Mouse (Mus musculus) thymus, adult 2 months (tissue): ENCODE measurements around the gene Kif16b. TPM values are rescaled to one million over a fixed set of nuclear protein-coding genes. Genes with fewer than 3 reads are reported as not detected.

ENCODE experiments used
- DNase-seq: peaks from one replicate; pipeline ENCODE4 v3.0.0; 2021
- H3K27ac ChIP-seq: fragments of 200-500 bp; 2 replicates; pipeline ENCODE4 v1.5.1; 2012; ENCODE audit warnings: low read length, control low read depth; ENCODE audit not compliant: control insufficient read depth, insufficient read depth
- H3K27me3 ChIP-seq: fragments of 200-500 bp; 2 replicates; pipeline ENCODE4 v1.6.1; 2012; ENCODE audit warnings: mild to moderate bottlenecking, low read length, moderate library complexity, mixed read lengths; ENCODE audit not compliant: control insufficient read depth, insufficient read depth
- H3K36me3 ChIP-seq: fragments of 200-500 bp; 2 replicates; pipeline ENCODE4 v1.6.1; 2012; ENCODE audit warnings: mild to moderate bottlenecking, low read length, moderate library complexity; ENCODE audit not compliant: control insufficient read depth, insufficient read depth
- H3K4me1 ChIP-seq: fragments of 200-500 bp; replicated peaks from 2 replicates; pipeline ENCODE4 v1.6.1; 2012; ENCODE audit warnings: low read length; ENCODE audit not compliant: control insufficient read depth, insufficient read depth
- H3K4me3 ChIP-seq: fragments of 200-500 bp; 2 replicates; pipeline ENCODE4 v1.5.1; 2012; ENCODE audit warnings: mild to moderate bottlenecking, low read length, control low read depth, moderate library complexity; ENCODE audit not compliant: control insufficient read depth, insufficient read depth
- CTCF ChIP-seq: fragments of 200-500 bp; IDR thresholded peaks from 2 replicates; pipeline ENCODE4 v1.5.1; 2012; ENCODE audit warnings: mild to moderate bottlenecking, control low read depth, low read length, moderate library complexity, borderline replicate concordance; ENCODE audit not compliant: control insufficient read depth, poor library complexity, insufficient read depth; ENCODE audit errors: extremely low read depth
- POLR2A ChIP-seq: fragments of 200-500 bp; IDR thresholded peaks from 2 replicates; pipeline ENCODE4 v1.6.1; 2012; ENCODE audit warnings: mild to moderate bottlenecking, low read length, control low read depth, moderate library complexity; ENCODE audit not compliant: control insufficient read depth, poor library complexity, insufficient read depth; ENCODE audit errors: extremely low read depth
- WGBS: fragments of 180-500 bp; shearing (Covaris S2); methylation state at CpG from one replicate; pipeline ENCODE4 v1.1.7; 2018; 5-methylcytosine and 5-hydroxymethylcytosine counted together
- polyA plus RNA-seq: library from polyadenylated mRNA; depleted of rRNA; stranded (reverse); fragments of >200 nt; gene quantifications from 2 replicates; pipeline ENCODE4 v1.2.3, GENCODE M21; 2012

Gene Kif16b
- polyA plus RNA-seq, 1 experiment = 9.5 TPM

- Histone ChIP-seq H3K36me3 (no peaks in the 10 kb centered on the region), H3K4me1 (no peaks in the 10 kb centered on the region), H3K27ac (no peak overlapping the region), H3K4me3 (no peak overlapping the region), H3K27me3 (no peaks in the 10 kb centered on the region)
- TF ChIP-seq POLR2A (no peak), CTCF (no peak)
- DNase-seq = no peak
- WGBS = 93% methylated on average over 10 of the region's 10 CpGs
Observed at GRCm38 (mm10) chr2:142731016-142731777, 170.1 kb downstream of the Kif16b start.

DNA sequence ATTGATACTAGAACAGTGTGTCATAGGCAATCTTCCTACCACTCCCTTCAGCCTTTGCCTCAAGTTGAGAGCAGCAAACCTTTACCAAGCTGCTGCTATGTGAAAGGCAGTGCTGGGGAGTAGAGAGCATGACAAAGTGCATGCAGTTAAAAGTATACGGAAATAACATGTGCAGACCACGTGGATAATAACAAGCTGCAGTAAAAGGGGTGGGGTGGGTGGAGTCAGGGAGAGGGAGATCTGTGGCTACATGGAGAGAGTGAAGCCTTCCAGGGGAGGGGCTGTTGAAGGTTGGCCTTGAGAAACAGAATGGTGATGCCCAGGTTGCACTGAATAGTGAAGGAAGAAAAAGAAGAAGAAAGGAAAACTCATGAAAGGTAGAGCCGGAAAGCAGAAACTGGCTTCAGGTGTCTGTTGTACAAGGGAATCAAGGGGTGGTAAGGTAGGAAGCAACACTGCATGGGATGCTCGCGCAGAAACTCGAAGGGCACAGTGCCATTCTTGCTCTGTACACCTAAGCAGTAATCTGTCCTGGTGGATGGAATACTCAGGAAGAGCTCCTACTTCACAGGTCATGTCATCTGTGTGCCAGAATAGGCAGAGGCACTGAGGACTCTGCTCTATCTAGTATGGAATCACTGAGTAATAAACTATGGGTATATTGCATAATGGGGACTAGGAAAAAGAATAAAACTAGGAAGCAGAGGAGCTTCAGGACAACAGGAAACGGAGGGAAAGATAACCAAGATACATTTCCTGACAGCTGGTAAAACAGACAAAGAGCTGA lies 176.9 kb downstream of the Kif16b start:
- TF ChIP-seq CTCF = no peak
- no peak for TF ChIP-seq POLR2A
- WGBS = 91% methylated on average over 7 of the region's 7 CpGs
- no peaks in the 10 kb centered on the region for H3K36me3 ChIP-seq
- no peak overlapping the region for H3K4me3 ChIP-seq
- H3K27me3 ChIP-seq = no peaks in the 10 kb centered on the region
- no peak for DNase-seq
- no peak overlapping the region for H3K27ac ChIP-seq
- H3K4me1 ChIP-seq = no peaks in the 10 kb centered on the region

DNA sequence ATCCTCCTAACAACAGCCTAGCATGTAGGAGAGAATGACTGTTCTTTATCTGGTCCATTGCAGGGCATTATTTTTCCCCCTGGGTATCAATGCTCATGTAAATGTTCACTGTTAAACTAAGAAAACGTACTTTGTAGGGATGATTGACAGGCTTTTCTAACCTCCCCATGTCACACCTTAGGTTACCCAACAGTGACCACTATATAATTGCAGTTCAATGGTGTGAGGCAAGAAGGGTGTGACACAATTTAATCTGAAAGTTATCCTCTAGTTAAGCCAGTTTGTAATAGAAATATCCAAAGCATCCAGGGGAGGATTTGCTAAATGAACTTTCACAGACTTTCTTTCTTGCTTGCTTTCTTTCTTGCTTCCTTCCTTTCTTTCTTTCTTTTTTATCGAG lies 181.2 kb downstream of the Kif16b start:
- Histone ChIP-seq H3K27me3 (no peaks in the 10 kb centered on the region), H3K36me3 (no peaks in the 10 kb centered on the region), H3K4me3 (no peak overlapping the region), H3K4me1 (no peaks in the 10 kb centered on the region), H3K27ac (no peak overlapping the region)
- DNase-seq = no peak
- WGBS = 93% methylated on average over 2 of the region's 2 CpGs
- TF ChIP-seq POLR2A (no peak), CTCF (no peak)

- H3K36me3 ChIP-seq = no peaks in the 10 kb centered on the region
- H3K27ac ChIP-seq = no peak overlapping the region
- no peak for DNase-seq
Observed at GRCm38 (mm10) chr2:142718998-142719397, 182.3 kb downstream of the Kif16b start.

DNA sequence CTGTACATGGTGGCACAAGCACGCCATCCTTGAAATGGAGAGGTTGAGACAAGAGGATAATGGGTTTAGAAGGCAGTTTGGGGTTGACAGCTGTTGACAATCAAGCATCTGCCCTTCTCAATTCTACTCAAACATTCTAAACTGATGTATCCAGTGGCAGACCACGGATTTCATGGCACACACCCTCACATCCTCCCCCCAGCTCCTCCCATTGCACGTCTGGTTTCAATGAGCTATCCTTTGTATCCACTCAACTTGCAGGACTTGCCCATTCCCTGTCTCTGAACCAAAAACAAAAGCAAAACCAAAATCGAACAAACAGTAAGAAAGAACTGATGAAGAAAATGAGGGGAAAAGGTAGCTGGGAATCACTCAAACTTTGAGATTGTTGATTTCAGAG lies 183.7 kb downstream of the Kif16b start:
- Histone ChIP-seq H3K27ac (no peak overlapping the region), H3K4me3 (no peak overlapping the region), H3K27me3 (no peaks in the 10 kb centered on the region), H3K4me1 (no peaks in the 10 kb centered on the region), H3K36me3 (no peaks in the 10 kb centered on the region)
- DNase-seq = no peak
- TF ChIP-seq POLR2A (no peak), CTCF (no peak)
- 90% methylated on average over 4 of the region's 4 CpGs for WGBS

More at GRCm38 (mm10) chr2:142718998-142719397, 182.3 kb downstream of the Kif16b start:
- H3K4me1 ChIP-seq = no peaks in the 10 kb centered on the region
- no peak overlapping the region for H3K4me3 ChIP-seq
- no peaks in the 10 kb centered on the region for H3K27me3 ChIP-seq
- TF ChIP-seq CTCF (no peak), POLR2A (no peak)

GRCm38 (mm10) chr2:142715912-142716260 lies 185.4 kb downstream of the Kif16b start:
- H3K36me3 ChIP-seq = no peaks in the 10 kb centered on the region
- H3K27me3 ChIP-seq = no peaks in the 10 kb centered on the region
- no peaks in the 10 kb centered on the region for H3K4me1 ChIP-seq
- H3K4me3 ChIP-seq = no peak overlapping the region
- H3K27ac ChIP-seq = no peak overlapping the region
- DNase-seq = no peak
- TF ChIP-seq CTCF (no peak), POLR2A (no peak)
